Mouse (Mus musculus) ES-Bruce4 (cell line): ENCODE results near the gene Tdrd6.

Experiments used
- CTCF ChIP-seq: IDR thresholded peaks from one replicate; pipeline ENCODE4 v1.8.1; 2011; ENCODE audit warnings: low read depth, low read length
- EP300 ChIP-seq: IDR thresholded peaks from 2 replicates; pipeline ENCODE4 v1.6.1; 2011; ENCODE audit warnings: low read depth, low read length; ENCODE audit not compliant: insufficient read depth
- POLR2A ChIP-seq: IDR thresholded peaks from one replicate; pipeline ENCODE4 v1.8.1; 2011; ENCODE audit warnings: low read length; ENCODE audit not compliant: insufficient read depth

DNA sequence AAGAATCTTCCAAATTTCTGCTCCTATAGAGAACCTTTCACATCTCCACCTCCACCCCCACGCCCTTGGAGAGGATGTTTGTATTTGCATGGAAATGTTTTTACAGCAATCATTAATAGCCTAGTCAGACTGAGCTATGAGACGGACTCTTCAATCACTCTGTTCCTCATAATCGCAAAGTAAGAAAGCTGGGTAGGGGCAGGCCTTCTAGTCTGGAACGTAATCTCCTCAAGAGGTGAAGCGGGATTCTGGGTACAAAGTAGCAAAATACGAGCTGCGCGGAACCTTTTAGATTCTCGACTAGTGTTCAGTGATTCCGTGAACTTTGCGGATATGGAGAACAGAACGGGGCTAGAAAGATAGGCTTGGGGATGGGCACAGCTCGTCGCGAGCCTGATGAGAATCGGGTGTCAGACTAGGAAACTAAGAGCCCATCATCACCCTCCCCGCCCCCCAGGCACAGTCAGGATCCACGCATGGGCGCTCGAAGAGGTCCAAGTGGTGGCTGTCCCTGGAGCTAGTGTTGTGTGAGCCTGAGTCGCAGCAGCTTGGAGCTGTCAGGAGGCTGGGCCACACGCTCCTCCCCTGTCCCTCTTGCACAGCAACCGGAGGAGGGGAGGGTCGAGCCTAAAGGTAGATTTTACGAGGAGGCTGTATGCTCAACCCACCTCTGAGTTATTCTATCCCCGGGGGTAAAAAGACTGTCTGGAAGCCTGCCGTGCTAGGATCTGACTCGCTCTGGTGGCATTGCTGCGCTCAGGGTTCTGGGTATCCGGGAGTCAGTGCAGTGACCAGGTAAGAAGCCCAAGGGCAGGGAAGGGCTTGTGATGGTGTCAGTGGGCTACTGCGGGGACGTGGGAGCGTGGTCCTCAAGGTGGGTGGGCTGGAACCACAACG is 61.9 kb downstream of the Tdrd6 start, which contains the start of gene Pla2g7:
- TF ChIP-seq CTCF (no peak), POLR2A (no peak), EP300 (no peak)
